Mouse (Mus musculus) left cerebral cortex, postnatal 10 days (tissue): ENCODE measurements around the gene Lancl1. TPM values are rescaled to one million over a fixed set of nuclear protein-coding genes. Genes with fewer than 3 reads are reported as not detected.

Experiments
- DNase-seq, 2 experiments: peaks; one replicate each; pipeline ENCODE4 v3.0.0; 2021 to 2022; ENCODE audit warnings: low spot score in 2 of 2, mixed read lengths in 1 of 2; ENCODE audit errors: extremely low spot score in 1 of 2
- intact Hi-C: fragments of 180-260 bp; cut with DNase I; formaldehyde crosslinking; loops from one replicate; pipeline ENCODE4 v1.15.1; 2025
- total RNA-seq, 2 experiments: library from RNA; stranded (reverse); gene quantifications; 2 replicates each; pipeline ENCODE4 v1.2.3; 2021

The Lancl1 gene
- total RNA-seq, 2 experiments from 2014 or later = 154 to 161 TPM

GRCm38 (mm10) chr1:66960536-66961243 is 78.0 kb downstream of the Lancl1 start:
- intact Hi-C loops = no loop called here
- DNase-seq = no peak

- no peak for DNase-seq
- intact Hi-C loops = no loop called here
Observed at GRCm38 (mm10) chr1:66957361-66957760, 81.3 kb downstream of the Lancl1 start.

GRCm38 (mm10) chr1:66951086-66951485 is 87.6 kb downstream of the Lancl1 start:
- intact Hi-C loops = no loop called here

More at GRCm38 (mm10) chr1:66951086-66951485, 87.6 kb downstream of the Lancl1 start:
- no peak for DNase-seq

Other genes starting within 250 kb of the Lancl1 start
- 10 to 100 TPM in 1 of 2 experiments, 1 to 10 TPM in 1; 9.5 to 12.1 TPM for gene Kansl1l, start 221.3 kb downstream of the Lancl1 start, total RNA-seq
- 10 to 100 TPM; 28.5 to 29.4 TPM for gene Acadl, start 175.6 kb downstream of the Lancl1 start, total RNA-seq
- gene Myl1, start 93.5 kb downstream of the Lancl1 start, total RNA-seq = under 1 TPM in 1 of 2 experiments, not detected in 1; 0.88 TPM
- 1 to 10 TPM in 1 of 2 experiments, under 1 TPM in 1; 0.85 to 1.0 TPM for gene Cps1, start 84.2 kb upstream of the Lancl1 start, total RNA-seq